Comparison of ENCODE assay signal across 9 mouse cellular contexts in the genomic region with DNA sequence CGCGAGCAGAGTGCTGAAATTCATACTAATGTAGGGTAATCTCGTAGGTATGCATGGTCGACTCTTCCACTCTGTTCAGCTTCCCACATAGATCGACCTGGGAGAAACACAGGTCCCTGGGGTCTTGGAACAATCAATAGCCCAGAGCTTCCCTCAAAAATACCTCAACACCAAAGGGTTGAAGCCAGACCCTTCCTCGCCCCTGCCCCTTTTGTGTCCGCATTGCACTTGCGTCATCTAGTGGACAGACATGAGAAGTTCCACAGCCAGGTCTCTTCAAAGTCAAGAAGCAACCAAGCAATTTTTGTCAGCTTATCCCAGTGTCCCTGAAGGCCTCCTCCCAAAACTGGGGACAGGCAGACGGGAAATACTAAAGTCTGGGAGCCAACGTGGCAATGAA.
DNase-seq lines count a peak whose midpoint lies in the region; ATAC-seq and TF ChIP-seq lines count a peak whose summit lies in the region.
"Had no signal": no experiment of that assay in that cellular context is flagged by ENCODE, and none has a peak within 500 bp of the region (broad histone marks: within the 10 kb centered on the region; RNA-seq: fewer than 3 reads in every experiment).

No protein-coding gene starts in this region.

- TF ChIP-seq CTCF in left cerebral cortex, adult 2 months (IDR thresholded peaks at IDR 0.05), result peak; percentile 83

- H3K4me3 ChIP-seq in left cerebral cortex, adult 2 months, result peak overlapping the region; percentile 26; the same call in 1 of the 2 replicates
- 0 out of 2 replicates have a peak overlapping the region, but pooled peaks have one; percentile 24 for H3K4me3 ChIP-seq in heart, embryonic 16.5 days (ENCODE audit: low read length)
- H3K4me3 ChIP-seq in midbrain, embryonic 13.5 days (replicated peaks), result no peak overlapping the region
- H3K4me3 ChIP-seq: limb, embryonic 12.5 days had no signal

- peak; percentile 9 to 16 for DNase-seq in left cerebral cortex, adult 2 months (ENCODE audit: extremely low spot score in 1 of 2, low spot score in 2 of 2)
- DNase-seq in left cerebral cortex, adult 11 months (ENCODE audit: low spot score), result no peak
- DNase-seq in brain, embryonic 18.5 days (ENCODE audit: low read depth, low spot score), result peak; percentile 3
- no peak for DNase-seq in natural killer cell, adult 2 months (ENCODE audit: low spot score in 2 of 2)
- DNase-seq in B cell, adult 2 months, result no peak

- H3K4me1 ChIP-seq in heart, embryonic 16.5 days (ENCODE audit: control insufficient read depth, insufficient read depth, low read length), result peaks cover 4% of the 10 kb centered on the region
- no peaks in the 10 kb centered on the region for H3K4me1 ChIP-seq in midbrain, embryonic 13.5 days (replicated peaks)
- H3K4me1 ChIP-seq: limb, embryonic 12.5 days had no signal

- no peaks in the 10 kb centered on the region for H3K9me3 ChIP-seq in heart, embryonic 16.5 days (replicated peaks; ENCODE audit: control insufficient read depth, low read length)
- no peaks in the 10 kb centered on the region for H3K9me3 ChIP-seq in midbrain, embryonic 13.5 days
- H3K9me3 ChIP-seq: limb, embryonic 12.5 days had no signal

- peak overlapping the region; percentile 59 for H3K4me2 ChIP-seq in heart, embryonic 16.5 days (ENCODE audit: low read depth, low read length)
- H3K4me2 ChIP-seq in midbrain, embryonic 13.5 days (replicated peaks), result peak overlapping the region; percentile 38
- H3K4me2 ChIP-seq: limb, embryonic 12.5 days had no signal

- H3K36me3 ChIP-seq in heart, embryonic 16.5 days (ENCODE audit: control insufficient read depth, insufficient read depth), result no peaks in the 10 kb centered on the region
- no peaks in the 10 kb centered on the region for H3K36me3 ChIP-seq in midbrain, embryonic 13.5 days
- H3K36me3 ChIP-seq: limb, embryonic 12.5 days had no signal

- H3K9ac ChIP-seq in heart, embryonic 16.5 days (ENCODE audit: low read length), result no peak overlapping the region
- H3K9ac ChIP-seq in midbrain, embryonic 13.5 days (replicated peaks), result no peak overlapping the region
- H3K9ac ChIP-seq: limb, embryonic 12.5 days had no signal

- intact Hi-C loops in left cerebral cortex, adult 2 months (cut with DNase I), result no loop called here

- no peak overlapping the region for H3K27ac ChIP-seq in left cerebral cortex, adult 2 months
- H3K27ac ChIP-seq in heart, embryonic 16.5 days (ENCODE audit: low read length), result no peak overlapping the region
- no peak overlapping the region for H3K27ac ChIP-seq in midbrain, embryonic 13.5 days
- H3K27ac ChIP-seq: limb, embryonic 12.5 days had no signal

- ATAC-seq in heart, embryonic 16.5 days (replicated peaks; ENCODE audit: extremely low read depth, insufficient read depth, low FRiP score), result no peak
- peak; percentile 65 for ATAC-seq in midbrain, embryonic 13.5 days
- ATAC-seq in erythroblast, adult 5-6 weeks (replicated peaks; ENCODE audit: low FRiP score, poor library complexity, severe bottlenecking), result no peak

- H3K27me3 ChIP-seq in heart, embryonic 16.5 days (ENCODE audit: control insufficient read depth, insufficient read depth, low read length), result no peaks in the 10 kb centered on the region
- no peaks in the 10 kb centered on the region for H3K27me3 ChIP-seq in midbrain, embryonic 13.5 days

- WGBS in heart, embryonic 16.5 days, result 17% methylated on average over 10 of the region's 10 CpGs
- WGBS in midbrain, embryonic 13.5 days, result 22% methylated on average over 10 of the region's 10 CpGs

Comparison
In these comparisons a context has a peak if more than half of its experiments do, and no peak if none do; other contexts are left out.
1. DNase-seq: peak in left cerebral cortex, adult 2 months (2 of 2) and brain, embryonic 18.5 days (single experiment); none in left cerebral cortex, adult 11 months (single experiment), natural killer cell, adult 2 months (0 of 2) and B cell, adult 2 months (0 of 2).